Mouse (Mus musculus) heart, embryonic 13.5 days (tissue): ENCODE measurements at regions not wholly inside any gene's neighbourhood (a gene's known extent, or its start where the extent isn't known, plus 50 kb on each side); places are given as distances from the start of the nearest gene placed in this dataset.

ENCODE experiments used
- ATAC-seq: fragments of 200-750 bp; cut with Nextera tagmentation; 2 replicates; pipeline ENCODE4 v1.8.0; 2017; ENCODE audit warnings: moderate TSS enrichment; ENCODE audit not compliant: insufficient number of reproducible peaks, low FRiP score, low TSS enrichment; ENCODE audit errors: extremely low read depth
- H3K27ac ChIP-seq: fragments of 300-500 bp; sonication (generic); replicated peaks from 2 replicates; pipeline ENCODE4 v1.5.1; 2015; ENCODE audit warnings: moderate library complexity, mild to moderate bottlenecking, inconsistent platforms
- H3K27me3 ChIP-seq: fragments of 300-500 bp; sonication (generic); replicated peaks from 2 replicates; pipeline ENCODE4 v1.6.1; 2015; ENCODE audit warnings: mild to moderate bottlenecking, inconsistent platforms
- H3K36me3 ChIP-seq: fragments of 300-500 bp; sonication (generic); 2 replicates; pipeline ENCODE4 v1.6.1; 2015; ENCODE audit warnings: mild to moderate bottlenecking, inconsistent platforms
- H3K4me1 ChIP-seq: fragments of 300-500 bp; sonication (generic); 2 replicates; pipeline ENCODE4 v1.6.1; 2015; ENCODE audit warnings: inconsistent platforms
- H3K4me2 ChIP-seq: fragments of 300-500 bp; sonication (generic); 2 replicates; pipeline ENCODE4 v1.6.1; 2015; ENCODE audit warnings: inconsistent platforms, mild to moderate bottlenecking, moderate library complexity
- H3K4me3 ChIP-seq: fragments of 300-500 bp; sonication (generic); 2 replicates; pipeline ENCODE4 v1.5.1; 2015; ENCODE audit warnings: moderate library complexity, mild to moderate bottlenecking, inconsistent platforms
- H3K9ac ChIP-seq: fragments of 300-500 bp; sonication (generic); 2 replicates; pipeline ENCODE4 v1.6.1; 2015; ENCODE audit warnings: inconsistent platforms, mild to moderate bottlenecking, moderate library complexity
- H3K9me3 ChIP-seq: fragments of 300-500 bp; sonication (generic); 2 replicates; pipeline ENCODE4 v1.6.1; 2016; ENCODE audit warnings: inconsistent platforms
- WGBS: fragments of 180-500 bp; shearing (Covaris S2); methylation state at CpG from one replicate; pipeline ENCODE4 v1.1.7; 2015; ENCODE audit warnings: mixed read lengths; 5-methylcytosine and 5-hydroxymethylcytosine counted together

DNA sequence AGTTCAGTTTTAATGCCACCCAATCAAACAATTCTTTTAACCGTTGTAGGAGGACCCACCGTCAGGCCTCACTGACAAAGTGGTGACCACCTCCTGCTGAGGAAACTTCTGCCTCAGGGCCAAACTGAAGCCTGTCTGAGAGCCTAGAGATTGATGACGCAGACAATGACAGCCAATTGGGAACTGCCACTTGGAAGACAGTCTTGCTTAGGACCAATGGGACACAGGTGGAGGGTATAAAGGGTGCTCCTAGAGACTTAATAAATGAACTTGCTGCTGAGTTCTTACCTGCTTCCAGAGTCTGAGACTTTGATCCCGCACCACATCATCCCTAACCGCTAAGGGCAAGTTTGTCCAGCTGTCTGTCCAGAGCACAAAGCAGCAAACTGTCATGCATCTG is 80.0 kb downstream of the Tbx4 start:
- Histone ChIP-seq H3K4me1 (no peaks in the 10 kb centered on the region), H3K36me3 (no peaks in the 10 kb centered on the region), H3K4me2 (no peak overlapping the region), H3K9me3 (no peaks in the 10 kb centered on the region), H3K4me3 (no peak overlapping the region), H3K27ac (no peak overlapping the region), H3K9ac (no peak overlapping the region), H3K27me3 (peaks cover 5% of the 10 kb centered on the region; the same call in 1 of the 2 replicates)
- ATAC-seq = no peak
- WGBS = 75% methylated on average over 5 of the region's 5 CpGs

GRCm38 (mm10) chr11:85970287-85970686 is 84.1 kb downstream of the Tbx4 start:
- Histone ChIP-seq H3K4me2 (no peak overlapping the region), H3K4me3 (no peak overlapping the region), H3K27me3 (peaks cover 17% of the 10 kb centered on the region), H3K9me3 (no peaks in the 10 kb centered on the region), H3K4me1 (no peaks in the 10 kb centered on the region), H3K27ac (no peak overlapping the region), H3K9ac (no peak overlapping the region), H3K36me3 (no peaks in the 10 kb centered on the region)
- no peak for ATAC-seq
- WGBS = 58% methylated on average over 2 of the region's 2 CpGs

DNA sequence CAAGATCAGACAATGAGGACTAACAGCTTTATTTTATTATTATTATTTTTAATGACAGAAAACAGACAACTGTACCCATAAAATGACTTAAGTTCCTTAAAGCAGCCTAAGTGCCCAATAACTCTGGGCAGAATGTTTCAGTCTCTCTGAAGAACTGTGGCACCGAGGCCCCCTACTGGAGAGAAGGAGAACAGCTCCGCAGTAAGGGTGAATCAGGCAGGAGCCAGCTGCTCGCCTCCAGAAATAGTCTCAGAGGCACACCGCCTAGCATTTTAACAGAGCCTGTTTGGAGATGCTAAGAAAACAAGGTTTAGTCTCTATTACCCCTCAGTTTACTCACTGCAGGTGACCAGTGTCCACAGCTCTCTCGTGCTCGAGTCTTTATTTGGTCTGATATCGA is 86.2 kb downstream of the Tbx4 start:
- H3K9me3 ChIP-seq = no peaks in the 10 kb centered on the region
- no peaks in the 10 kb centered on the region for H3K4me1 ChIP-seq
- no peak overlapping the region for H3K4me2 ChIP-seq
- no peak overlapping the region for H3K27ac ChIP-seq
- no peaks in the 10 kb centered on the region for H3K36me3 ChIP-seq
- no peak overlapping the region for H3K9ac ChIP-seq
- H3K27me3 ChIP-seq = peaks cover 20% of the 10 kb centered on the region
- no peak for ATAC-seq
- no peak overlapping the region for H3K4me3 ChIP-seq
- 20% methylated on average over 7 of the region's 7 CpGs for WGBS

GRCm38 (mm10) chr11:85973736-85974135 is 87.5 kb downstream of the Tbx4 start:
- Histone ChIP-seq H3K27me3 (peaks cover 20% of the 10 kb centered on the region), H3K9me3 (no peaks in the 10 kb centered on the region), H3K36me3 (no peaks in the 10 kb centered on the region), H3K4me2 (no peak overlapping the region), H3K4me3 (no peak overlapping the region), H3K9ac (no peak overlapping the region), H3K4me1 (no peaks in the 10 kb centered on the region), H3K27ac (no peak overlapping the region)
- no peak for ATAC-seq
- WGBS = 65% methylated on average over 5 of the region's 5 CpGs

- no peak overlapping the region for H3K27ac ChIP-seq
- H3K36me3 ChIP-seq = no peaks in the 10 kb centered on the region
- WGBS = 75% methylated on average over 18 of the region's 18 CpGs
- H3K4me2 ChIP-seq = no peak overlapping the region
- no peak for ATAC-seq
- no peak overlapping the region for H3K9ac ChIP-seq
- no peaks in the 10 kb centered on the region for H3K9me3 ChIP-seq
- H3K27me3 ChIP-seq = peaks cover 15% of the 10 kb centered on the region
- no peak overlapping the region for H3K4me3 ChIP-seq
- no peaks in the 10 kb centered on the region for H3K4me1 ChIP-seq
Observed at GRCm38 (mm10) chr11:85976693-85977434, 90.6 kb downstream of the Tbx4 start.

GRCm38 (mm10) chr11:85980388-85980787 is 94.2 kb downstream of the Tbx4 start:
- H3K27me3 ChIP-seq = 0 out of 2 replicates have a peak, but pooled peaks cover 2% of the 10 kb centered on the region
- no peak overlapping the region for H3K4me2 ChIP-seq

DNA sequence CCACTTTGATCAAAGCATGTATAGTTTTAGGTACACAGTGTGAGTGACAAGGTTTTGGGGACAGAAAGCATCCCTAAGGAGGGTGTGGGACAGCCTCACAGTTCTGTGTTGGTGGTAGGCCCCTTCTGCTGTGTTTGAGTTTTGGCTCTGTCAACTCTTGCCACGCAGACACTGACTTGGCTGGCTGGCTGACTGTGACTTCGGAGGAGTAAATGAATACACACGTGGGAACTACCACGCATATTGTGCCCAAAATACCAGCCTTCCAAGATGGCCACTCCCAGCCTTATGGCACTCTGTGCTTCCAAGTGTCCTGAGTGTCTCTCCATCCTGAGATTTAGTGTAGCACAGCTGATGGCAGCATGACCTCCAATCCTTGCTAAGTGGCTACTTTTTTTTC is 95.3 kb downstream of the Tbx4 start:
- Histone ChIP-seq H3K27me3 (no peaks in the 10 kb centered on the region; the same call in 1 of the 2 replicates), H3K9ac (no peak overlapping the region), H3K4me3 (no peak overlapping the region), H3K4me2 (no peak overlapping the region), H3K27ac (no peak overlapping the region), H3K4me1 (no peaks in the 10 kb centered on the region), H3K9me3 (no peaks in the 10 kb centered on the region), H3K36me3 (no peaks in the 10 kb centered on the region)
- no peak for ATAC-seq
- 76% methylated on average over 4 of the region's 4 CpGs for WGBS

More at GRCm38 (mm10) chr11:85980388-85980787, 94.2 kb downstream of the Tbx4 start:
- ATAC-seq = no peak
- Histone ChIP-seq H3K9ac (no peak overlapping the region), H3K4me3 (no peak overlapping the region), H3K36me3 (no peaks in the 10 kb centered on the region), H3K27ac (no peak overlapping the region), H3K4me1 (no peaks in the 10 kb centered on the region), H3K9me3 (no peaks in the 10 kb centered on the region)
- 81% methylated on average over 11 of the region's 11 CpGs for WGBS

DNA sequence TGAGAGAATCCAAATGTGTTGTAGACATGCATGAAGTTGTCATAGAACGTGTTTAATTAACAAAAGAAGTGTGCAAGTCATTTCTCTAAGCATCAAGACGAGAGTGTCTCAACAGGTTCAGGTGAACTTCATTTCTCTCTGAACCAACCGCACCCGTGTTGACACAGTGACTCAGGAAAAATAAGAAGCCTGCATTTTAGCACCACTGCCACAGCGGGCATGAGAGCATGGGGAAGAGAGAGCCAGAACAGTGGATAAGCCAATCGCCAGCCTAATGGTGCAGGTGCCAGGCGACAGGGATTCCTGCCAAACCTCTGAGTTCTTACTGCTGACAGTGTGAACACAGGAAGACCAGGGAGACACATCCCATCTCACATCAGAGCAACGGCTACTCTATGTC is 100.1 kb downstream of the Tbx4 start:
- H3K4me1 ChIP-seq = peaks cover 8% of the 10 kb centered on the region; the same call in 1 of the 2 replicates
- no peak overlapping the region for H3K4me2 ChIP-seq
- no peaks in the 10 kb centered on the region for H3K9me3 ChIP-seq
- ATAC-seq = no peak
- H3K27me3 ChIP-seq = peaks cover 30% of the 10 kb centered on the region
- no peak overlapping the region for H3K9ac ChIP-seq
- H3K27ac ChIP-seq = no peak overlapping the region
- no peak overlapping the region for H3K4me3 ChIP-seq
- H3K36me3 ChIP-seq = no peaks in the 10 kb centered on the region
- 69% methylated on average over 8 of the region's 8 CpGs for whole genome bisulfite sequencing

DNA sequence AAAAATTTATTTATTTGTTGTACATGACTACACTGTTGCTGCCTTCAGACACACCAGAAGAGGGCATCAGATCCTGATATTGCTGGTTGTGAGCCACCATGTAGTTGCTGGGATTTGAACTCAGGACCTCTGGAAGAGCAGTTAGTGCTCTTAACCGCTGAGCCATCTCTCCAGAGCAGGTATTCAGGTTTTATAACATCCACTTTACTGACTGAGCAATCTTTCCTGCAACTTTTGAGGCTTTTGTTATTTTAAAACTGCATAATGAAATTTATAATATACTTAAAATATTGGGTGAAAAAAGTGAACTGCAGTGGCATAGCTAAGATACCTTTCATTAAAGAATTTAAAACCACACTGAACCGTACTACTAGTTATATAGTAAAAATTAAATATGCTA is 101.0 kb downstream of the Tbx4 start:
- ATAC-seq = no peak
- Histone ChIP-seq H3K4me1 (peaks cover 8% of the 10 kb centered on the region; the same call in 1 of the 2 replicates), H3K36me3 (no peaks in the 10 kb centered on the region), H3K9me3 (no peaks in the 10 kb centered on the region), H3K9ac (no peak overlapping the region), H3K27ac (no peak overlapping the region), H3K27me3 (peaks cover 32% of the 10 kb centered on the region), H3K4me2 (no peak overlapping the region), H3K4me3 (no peak overlapping the region)
- 91% methylated on average over 2 of the region's 2 CpGs for WGBS

DNA sequence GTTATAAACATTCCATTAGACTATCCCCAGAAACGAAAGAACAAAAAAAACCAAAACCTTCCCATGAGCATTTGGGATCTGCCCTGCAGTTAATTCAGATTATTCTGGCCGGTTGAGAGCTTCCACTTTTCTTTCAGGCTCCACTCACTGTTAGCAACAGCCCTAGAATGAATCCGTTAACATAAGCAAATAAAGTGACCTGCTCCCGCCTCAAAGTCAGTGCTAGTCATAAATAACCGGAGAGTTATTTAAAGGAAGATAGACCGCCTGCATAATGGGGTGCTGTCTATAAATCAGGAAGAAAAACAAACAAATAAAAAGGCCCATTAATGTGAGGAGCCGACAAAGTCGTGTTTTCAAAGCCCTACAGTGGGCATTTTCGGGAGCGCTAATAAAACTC is 103.3 kb downstream of the Tbx4 start:
- Histone ChIP-seq H3K27ac (no peak overlapping the region), H3K4me1 (peaks cover 8% of the 10 kb centered on the region; the same call in 1 of the 2 replicates), H3K4me2 (peak overlapping the region; percentile 68), H3K36me3 (no peaks in the 10 kb centered on the region), H3K27me3 (peaks cover 42% of the 10 kb centered on the region), H3K9me3 (no peaks in the 10 kb centered on the region), H3K4me3 (peak overlapping the region; percentile 46), H3K9ac (peak overlapping the region; percentile 62; the same call in 1 of the 2 replicates)
- no peak for ATAC-seq
- WGBS = 14% methylated on average over 10 of the region's 10 CpGs

- 16% methylated on average over 12 of the region's 12 CpGs for WGBS
- H3K9ac ChIP-seq = peak overlapping the region; percentile 62; the same call in 1 of the 2 replicates
- H3K27ac ChIP-seq = no peak overlapping the region
Observed at GRCm38 (mm10) chr11:85989940-85990493, 103.8 kb downstream of the Tbx4 start.

More at GRCm38 (mm10) chr11:85989940-85990493, 103.8 kb downstream of the Tbx4 start:
- no peak for ATAC-seq
- H3K4me3 ChIP-seq = peak overlapping the region; percentile 46
- H3K4me1 ChIP-seq = peaks cover 10% of the 10 kb centered on the region; the same call in 1 of the 2 replicates
- peak overlapping the region; percentile 68 for H3K4me2 ChIP-seq
- H3K9me3 ChIP-seq = no peaks in the 10 kb centered on the region
- H3K27me3 ChIP-seq = peaks cover 44% of the 10 kb centered on the region
- no peaks in the 10 kb centered on the region for H3K36me3 ChIP-seq
